Mouse (Mus musculus): ENCODE data around the gene Dscam. TPM values are rescaled to one million over a fixed set of nuclear protein-coding genes. Genes with fewer than 3 reads are reported as not detected.

The Dscam gene
- polyA plus RNA-seq, 1 experiment from 2014 or later = not detected

DNA sequence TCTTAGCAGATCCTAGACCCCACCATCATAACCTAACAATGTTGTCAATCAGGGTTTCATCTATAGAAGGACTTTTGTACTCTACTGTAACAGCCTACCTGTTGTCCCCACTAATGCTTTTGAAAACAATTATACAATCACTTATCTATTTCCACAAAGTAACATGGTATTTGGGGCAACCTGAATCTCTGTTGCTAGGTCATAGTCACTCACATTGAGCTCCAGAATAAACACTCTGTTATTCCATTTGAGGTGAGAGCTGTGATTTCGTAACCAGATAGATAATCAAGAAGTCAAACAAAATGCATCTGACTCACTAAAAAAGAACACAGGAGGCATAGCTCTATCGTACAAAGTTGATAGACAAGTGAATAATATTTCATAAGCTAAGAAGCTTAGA, 226.9 kb downstream of the Dscam start:
- H3K4me1 ChIP-seq (replicated peaks) = no peaks in the 10 kb centered on the region
- no peaks in the 10 kb centered on the region for H3K27me3 ChIP-seq (replicated peaks)
- WGBS = 84% methylated on average over 2 of the region's 2 CpGs
- no peaks in the 10 kb centered on the region for H3K36me3 ChIP-seq
- no peak overlapping the region for H3K4me3 ChIP-seq
- no peak for ATAC-seq (ENCODE audit: insufficient number of reproducible peaks, low FRiP score)
- no peak overlapping the region for H3K4me2 ChIP-seq
- no peaks in the 10 kb centered on the region for H3K9me3 ChIP-seq (replicated peaks)
- no peak overlapping the region for H3K27ac ChIP-seq (ENCODE audit: poor library complexity, severe bottlenecking)
- H3K9ac ChIP-seq = no peak overlapping the region

DNA sequence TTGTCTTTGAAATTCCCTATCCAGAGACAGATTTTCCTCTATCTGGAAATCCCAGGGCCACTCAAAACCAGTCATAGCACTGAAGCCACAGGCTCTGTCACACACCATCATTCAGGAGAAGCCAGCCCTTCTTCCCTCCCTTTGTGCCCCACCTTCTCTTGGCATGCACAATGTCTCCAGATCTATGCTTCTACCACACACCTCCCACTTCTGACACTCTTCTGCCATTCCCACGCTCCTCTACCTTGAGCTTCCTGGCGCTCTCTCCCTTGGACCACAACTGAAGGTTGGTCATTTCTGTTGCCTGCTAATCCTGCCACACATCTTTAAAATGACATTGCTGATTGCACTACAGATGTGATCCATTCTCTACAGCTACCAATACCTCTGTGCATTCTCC, 235.8 kb downstream of the Dscam start:
- H3K27me3 ChIP-seq (replicated peaks) = no peaks in the 10 kb centered on the region
- 95% methylated on average over 2 of the region's 2 CpGs for WGBS
- H3K4me1 ChIP-seq (replicated peaks) = no peaks in the 10 kb centered on the region
- H3K4me3 ChIP-seq = no peak overlapping the region
- ATAC-seq (ENCODE audit: insufficient number of reproducible peaks, low FRiP score) = no peak
- H3K9ac ChIP-seq = no peak overlapping the region
- no peaks in the 10 kb centered on the region for H3K36me3 ChIP-seq
- no peak overlapping the region for H3K27ac ChIP-seq (ENCODE audit: poor library complexity, severe bottlenecking)
- no peak overlapping the region for H3K4me2 ChIP-seq
- H3K9me3 ChIP-seq (replicated peaks) = no peaks in the 10 kb centered on the region

DNA sequence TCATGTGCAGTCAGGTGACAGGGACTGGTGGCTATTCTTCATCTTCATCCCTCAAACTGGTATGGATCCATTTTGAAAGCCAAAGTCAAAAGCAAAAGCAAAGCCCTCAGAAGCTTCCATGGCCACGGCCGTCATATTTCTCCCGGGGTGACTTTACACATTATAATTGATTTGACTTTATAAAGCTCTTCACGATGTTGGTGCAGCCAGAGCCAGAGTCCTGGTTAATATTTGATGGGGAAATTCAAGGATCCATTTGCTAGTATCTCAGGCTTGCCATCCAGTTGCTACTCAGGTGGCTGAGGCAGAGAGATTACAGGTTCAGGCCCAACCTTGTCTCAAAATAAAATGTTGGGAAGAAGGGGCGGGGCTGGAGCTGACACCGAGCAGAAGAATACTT, 238.3 kb downstream of the Dscam start:
- H3K4me3 ChIP-seq = no peak overlapping the region
- 88% methylated on average over 6 of the region's 6 CpGs for WGBS
- no peaks in the 10 kb centered on the region for H3K27me3 ChIP-seq (replicated peaks)
- no peak overlapping the region for H3K4me2 ChIP-seq
- H3K9me3 ChIP-seq (replicated peaks) = no peaks in the 10 kb centered on the region
- H3K27ac ChIP-seq (ENCODE audit: poor library complexity, severe bottlenecking) = no peak overlapping the region
- no peak overlapping the region for H3K9ac ChIP-seq
- H3K36me3 ChIP-seq = no peaks in the 10 kb centered on the region
- peaks cover 3% of the 10 kb centered on the region for H3K4me1 ChIP-seq (replicated peaks)
- no peak for ATAC-seq (ENCODE audit: insufficient number of reproducible peaks, low FRiP score)

DNA sequence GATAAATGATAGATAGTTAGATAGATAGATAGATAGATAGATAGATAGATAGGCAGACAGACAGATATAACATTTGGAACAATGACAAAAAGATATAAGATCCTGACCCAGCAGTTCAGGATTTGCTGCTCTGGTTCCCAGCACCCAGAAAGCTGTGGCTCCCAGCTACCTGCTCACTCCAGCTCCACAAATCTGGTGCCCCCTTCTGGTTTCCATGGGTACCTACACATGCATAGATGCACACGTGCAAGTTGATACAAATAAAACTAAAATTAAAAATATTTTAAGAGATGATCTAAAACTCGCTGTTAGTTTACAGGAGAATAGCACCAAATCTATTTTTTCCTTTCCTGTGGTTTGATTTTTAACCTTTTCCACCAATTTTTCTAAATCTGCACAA, 238.8 kb downstream of the Dscam start:
- Histone ChIP-seq H3K9me3 (replicated peaks) (no peaks in the 10 kb centered on the region), H3K36me3 (no peaks in the 10 kb centered on the region), H3K9ac (no peak overlapping the region), H3K4me3 (no peak overlapping the region), H3K4me2 (no peak overlapping the region), H3K4me1 (replicated peaks) (peaks cover 8% of the 10 kb centered on the region), H3K27ac (ENCODE audit: poor library complexity, severe bottlenecking) (no peak overlapping the region), H3K27me3 (replicated peaks) (no peaks in the 10 kb centered on the region)
- WGBS = 73% methylated on average over 2 of the region's 2 CpGs
- no peak for ATAC-seq (ENCODE audit: insufficient number of reproducible peaks, low FRiP score)

DNA sequence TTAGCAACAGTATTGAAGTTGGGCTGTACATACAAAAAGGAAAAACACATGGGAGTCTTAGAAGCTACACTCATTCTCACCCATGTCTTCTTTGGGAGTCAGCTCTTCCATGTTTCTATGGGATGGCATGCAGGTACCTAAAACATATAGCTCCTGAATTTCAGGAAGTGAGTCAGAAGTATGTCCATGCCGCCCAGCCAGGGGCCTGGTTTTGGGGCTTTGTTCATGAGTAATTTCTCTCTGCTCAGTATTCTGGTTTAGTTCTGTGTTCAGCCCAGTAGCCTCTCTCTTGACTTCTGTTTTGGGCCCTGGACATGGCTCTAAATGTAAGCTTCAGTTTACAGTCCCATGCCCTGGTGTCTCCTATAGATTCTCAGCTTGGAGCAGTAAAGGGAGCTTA, 242.5 kb downstream of the Dscam start:
- H3K27ac ChIP-seq (ENCODE audit: poor library complexity, severe bottlenecking) = no peak overlapping the region
- H3K4me2 ChIP-seq = no peak overlapping the region
- no peak overlapping the region for H3K9ac ChIP-seq
- H3K9me3 ChIP-seq (replicated peaks) = no peaks in the 10 kb centered on the region
- H3K4me3 ChIP-seq = no peak overlapping the region
- no peaks in the 10 kb centered on the region for H3K36me3 ChIP-seq
- peaks cover 8% of the 10 kb centered on the region for H3K4me1 ChIP-seq (replicated peaks)
- ATAC-seq (ENCODE audit: insufficient number of reproducible peaks, low FRiP score) = no peak
- 79% methylated on average over 1 of the region's 1 CpGs for WGBS
- no peaks in the 10 kb centered on the region for H3K27me3 ChIP-seq (replicated peaks)

DNA sequence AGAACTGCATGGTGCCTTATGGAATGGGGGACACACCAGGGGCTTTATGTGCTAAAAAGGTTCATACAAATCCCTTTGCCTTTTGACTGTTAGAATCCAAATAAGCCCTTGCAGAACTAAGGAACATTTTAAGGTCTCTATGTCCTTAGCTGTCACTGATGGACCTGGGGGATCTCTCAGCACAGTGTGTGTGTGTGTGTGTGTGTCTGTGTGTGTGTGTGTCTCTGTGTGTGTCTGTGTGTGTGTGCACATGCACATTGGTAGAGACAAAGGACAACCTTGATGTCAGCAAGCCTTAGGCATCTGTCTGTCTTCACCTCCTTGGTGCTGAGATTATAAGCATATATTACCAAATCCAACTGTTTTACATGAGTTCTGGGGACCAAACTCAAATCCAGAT, 243.1 kb downstream of the Dscam start:
- H3K9ac ChIP-seq = no peak overlapping the region
- no peak overlapping the region for H3K4me2 ChIP-seq
- H3K36me3 ChIP-seq = no peaks in the 10 kb centered on the region
- no peaks in the 10 kb centered on the region for H3K27me3 ChIP-seq (replicated peaks)
- no peak for ATAC-seq (ENCODE audit: insufficient number of reproducible peaks, low FRiP score)
- peaks cover 8% of the 10 kb centered on the region for H3K4me1 ChIP-seq (replicated peaks)
- no peak overlapping the region for H3K27ac ChIP-seq (ENCODE audit: poor library complexity, severe bottlenecking)
- no peaks in the 10 kb centered on the region for H3K9me3 ChIP-seq (replicated peaks)
- no peak overlapping the region for H3K4me3 ChIP-seq

DNA sequence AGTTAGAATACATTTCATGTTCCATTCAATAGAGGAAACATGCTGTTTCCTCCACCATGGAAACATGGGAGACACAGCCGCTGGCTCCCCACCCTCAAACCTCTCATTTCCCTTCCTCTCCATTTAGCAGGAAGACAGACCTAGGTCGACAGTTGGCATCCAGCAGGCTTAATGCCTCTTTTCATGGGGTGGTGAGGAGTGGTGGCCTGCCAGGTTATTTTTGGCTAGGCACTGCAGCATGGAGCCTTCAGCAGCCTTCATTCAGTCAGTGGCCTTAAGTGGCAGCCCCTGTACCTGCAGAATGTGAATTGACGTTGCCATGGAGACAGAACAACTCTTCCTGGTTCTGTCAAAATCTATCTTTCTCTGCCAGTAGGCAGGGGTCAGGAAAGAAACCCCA, 243.6 kb downstream of the Dscam start:
- no peak overlapping the region for H3K4me3 ChIP-seq
- H3K4me2 ChIP-seq = no peak overlapping the region
- H3K27me3 ChIP-seq (replicated peaks) = no peaks in the 10 kb centered on the region
- no peak overlapping the region for H3K9ac ChIP-seq
- no peaks in the 10 kb centered on the region for H3K36me3 ChIP-seq
- peaks cover 8% of the 10 kb centered on the region for H3K4me1 ChIP-seq (replicated peaks)
- 45% methylated on average over 3 of the region's 3 CpGs for WGBS
- no peaks in the 10 kb centered on the region for H3K9me3 ChIP-seq (replicated peaks)
- no peak for ATAC-seq (ENCODE audit: insufficient number of reproducible peaks, low FRiP score)
- H3K27ac ChIP-seq (ENCODE audit: poor library complexity, severe bottlenecking) = no peak overlapping the region

DNA sequence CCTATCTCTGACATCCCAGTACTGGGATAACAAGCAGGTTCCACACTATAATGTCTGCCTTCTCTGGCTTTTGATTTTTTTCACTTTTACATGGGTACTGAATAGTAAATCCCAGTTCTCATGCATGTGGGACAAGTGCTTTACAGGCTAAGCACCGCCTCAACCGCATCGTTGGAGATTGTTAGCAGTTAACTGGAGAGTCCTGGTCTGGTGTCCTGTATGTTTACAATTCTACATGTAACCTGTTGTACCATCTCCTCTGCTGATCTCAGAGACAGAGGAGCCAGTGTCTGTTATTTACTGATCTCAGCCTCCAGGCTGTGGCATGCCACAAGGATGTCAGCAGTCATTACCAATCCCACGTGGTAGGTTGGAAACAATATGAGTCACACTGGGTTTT, 246.6 kb downstream of the Dscam start:
- Histone ChIP-seq H3K9me3 (replicated peaks) (no peaks in the 10 kb centered on the region), H3K27ac (ENCODE audit: poor library complexity, severe bottlenecking) (no peak overlapping the region), H3K36me3 (no peaks in the 10 kb centered on the region), H3K4me2 (no peak overlapping the region), H3K4me1 (replicated peaks) (peaks cover 15% of the 10 kb centered on the region), H3K9ac (no peak overlapping the region), H3K4me3 (no peak overlapping the region), H3K27me3 (replicated peaks) (no peaks in the 10 kb centered on the region)
- WGBS = 95% methylated on average over 4 of the region's 4 CpGs
- ATAC-seq (ENCODE audit: insufficient number of reproducible peaks, low FRiP score) = no peak

DNA sequence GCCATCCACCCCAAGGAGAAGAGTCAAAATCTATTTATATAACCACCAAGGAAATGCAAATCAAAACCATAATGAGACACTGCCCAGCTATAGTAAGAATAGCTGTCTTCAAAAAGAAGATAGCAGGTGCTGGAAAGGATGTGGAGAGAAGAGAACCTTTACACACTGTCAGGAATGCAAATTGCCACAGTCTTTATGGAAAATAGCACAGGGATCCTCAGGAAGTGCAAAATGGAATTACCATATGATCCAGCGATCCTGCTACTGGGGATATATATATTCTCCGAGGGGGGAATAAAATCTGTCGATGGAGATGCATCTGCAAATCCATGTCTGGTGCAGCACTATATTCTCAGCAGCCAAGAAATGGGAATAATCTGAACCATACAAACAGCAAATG, 256.1 kb downstream of the Dscam start:
- Histone ChIP-seq H3K9ac (no peak overlapping the region), H3K4me1 (replicated peaks) (peaks cover 4% of the 10 kb centered on the region), H3K27ac (ENCODE audit: poor library complexity, severe bottlenecking) (no peak overlapping the region), H3K4me3 (no peak overlapping the region), H3K36me3 (no peaks in the 10 kb centered on the region), H3K27me3 (replicated peaks) (no peaks in the 10 kb centered on the region), H3K4me2 (no peak overlapping the region), H3K9me3 (replicated peaks) (no peaks in the 10 kb centered on the region)
- WGBS = 92% methylated on average over 3 of the region's 3 CpGs
- ATAC-seq (ENCODE audit: insufficient number of reproducible peaks, low FRiP score) = no peak

DNA sequence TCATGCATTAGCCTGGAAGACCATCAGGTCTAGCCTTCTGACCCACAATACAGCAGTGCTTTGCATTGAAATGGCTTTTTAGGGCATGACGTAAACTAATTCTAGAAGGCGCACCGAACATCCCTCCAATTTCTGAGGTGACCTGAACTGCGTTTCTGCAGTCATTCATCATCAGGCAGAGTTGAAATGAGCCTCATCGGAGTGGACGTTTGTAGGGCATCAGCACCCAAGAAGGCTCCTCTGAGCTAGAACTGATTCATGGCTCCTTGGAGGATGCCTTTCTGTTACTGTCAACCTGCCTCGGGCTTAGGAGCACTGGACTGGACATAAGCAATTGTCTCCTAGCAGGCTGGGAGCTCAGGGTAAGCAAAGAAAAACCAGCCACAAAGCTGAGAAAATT, 257.7 kb downstream of the Dscam start:
- Histone ChIP-seq H3K36me3 (no peaks in the 10 kb centered on the region), H3K9ac (no peak overlapping the region), H3K9me3 (replicated peaks) (no peaks in the 10 kb centered on the region), H3K27me3 (replicated peaks) (no peaks in the 10 kb centered on the region), H3K4me3 (no peak overlapping the region), H3K4me1 (replicated peaks) (no peaks in the 10 kb centered on the region; the same call in 1 of the 2 replicates), H3K4me2 (no peak overlapping the region), H3K27ac (ENCODE audit: poor library complexity, severe bottlenecking) (no peak overlapping the region)
- no peak for ATAC-seq (ENCODE audit: insufficient number of reproducible peaks, low FRiP score)
- 84% methylated on average over 7 of the region's 7 CpGs for WGBS

DNA sequence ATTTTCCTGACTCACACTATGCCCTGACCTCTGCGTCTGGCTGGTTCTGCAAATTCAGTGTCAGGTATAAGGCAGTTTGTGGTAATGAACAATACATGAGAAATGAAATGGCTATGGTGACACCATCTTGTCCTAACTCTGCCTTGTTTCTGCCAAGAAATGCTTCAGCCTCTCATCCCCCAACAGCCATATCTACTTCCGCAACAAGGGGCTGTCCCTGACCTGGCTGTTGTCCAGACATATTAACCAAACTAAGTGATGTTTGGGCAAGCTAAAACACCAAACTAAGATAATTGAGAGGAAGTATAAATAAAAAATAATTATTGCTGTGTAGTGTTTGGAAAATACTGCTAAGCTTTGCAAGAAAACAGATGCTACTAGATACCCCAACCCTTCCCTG, 258.4 kb downstream of the Dscam start:
- Histone ChIP-seq H3K36me3 (no peaks in the 10 kb centered on the region), H3K27ac (ENCODE audit: poor library complexity, severe bottlenecking) (no peak overlapping the region), H3K4me2 (no peak overlapping the region), H3K4me3 (no peak overlapping the region), H3K27me3 (replicated peaks) (no peaks in the 10 kb centered on the region), H3K4me1 (replicated peaks) (no peaks in the 10 kb centered on the region; the same call in 1 of the 2 replicates), H3K9me3 (replicated peaks) (no peaks in the 10 kb centered on the region), H3K9ac (no peak overlapping the region)
- ATAC-seq (ENCODE audit: insufficient number of reproducible peaks, low FRiP score) = no peak
- 90% methylated on average over 2 of the region's 2 CpGs for WGBS

DNA sequence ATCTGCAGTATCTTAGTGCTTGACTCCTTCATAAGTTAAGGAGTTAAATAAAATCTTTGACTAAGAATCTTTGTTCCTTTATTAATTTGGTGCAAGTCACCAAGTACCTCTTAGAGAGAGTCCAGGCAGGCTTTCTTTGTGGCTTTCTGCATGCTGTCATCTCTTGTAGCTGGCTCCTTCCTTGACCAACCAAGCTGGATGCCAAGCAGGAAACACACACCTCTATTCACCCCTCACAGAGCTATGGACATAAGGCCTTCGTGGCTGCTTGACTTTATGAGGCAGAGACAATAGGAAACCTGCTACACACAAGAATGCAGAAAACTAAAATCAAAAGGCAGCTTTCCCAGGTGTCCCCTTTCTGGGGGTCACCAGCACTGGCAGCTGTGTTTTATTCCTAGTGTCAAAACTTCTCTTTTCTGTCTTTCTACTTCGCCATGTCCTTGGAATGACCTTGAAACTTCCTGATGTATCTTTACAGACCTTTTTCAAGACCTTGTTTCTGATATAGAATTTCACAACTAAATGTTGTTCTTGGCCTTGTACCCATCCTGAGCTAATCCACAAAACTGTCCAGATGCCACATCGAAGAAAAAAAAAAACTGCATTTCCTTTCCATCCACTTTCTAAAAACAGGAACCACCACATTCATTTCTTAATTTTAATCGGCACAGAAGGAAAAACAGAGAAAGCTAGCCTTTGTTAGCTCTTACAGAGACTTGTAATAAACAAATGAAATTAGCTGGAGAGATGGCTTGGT, 260.0 kb downstream of the Dscam start:
- Histone ChIP-seq H3K9ac (no peak overlapping the region), H3K4me2 (no peak overlapping the region), H3K27ac (ENCODE audit: poor library complexity, severe bottlenecking) (no peak overlapping the region), H3K4me3 (no peak overlapping the region), H3K4me1 (replicated peaks) (no peaks in the 10 kb centered on the region; the same call in 1 of the 2 replicates), H3K36me3 (no peaks in the 10 kb centered on the region), H3K9me3 (replicated peaks) (no peaks in the 10 kb centered on the region), H3K27me3 (replicated peaks) (no peaks in the 10 kb centered on the region)
- 55% methylated on average over 4 of the region's 4 CpGs for WGBS
- no peak for ATAC-seq (ENCODE audit: insufficient number of reproducible peaks, low FRiP score)
